Mouse (Mus musculus) kidney, embryonic 16.5 days (tissue): ENCODE data around the gene Olfr20. TPM values are rescaled to one million over a fixed set of nuclear protein-coding genes. Genes with fewer than 3 reads are reported as not detected.

ENCODE experiments used
- ATAC-seq: fragments of 200-750 bp; cut with Nextera tagmentation; 2 replicates; pipeline ENCODE4 v1.8.0; 2017; ENCODE audit warnings: moderate TSS enrichment; ENCODE audit not compliant: low FRiP score, low TSS enrichment
- H3K27ac ChIP-seq: fragments of 300-500 bp; sonication (generic); 2 replicates; pipeline ENCODE4 v1.5.1; 2014; ENCODE audit warnings: low read length
- H3K27me3 ChIP-seq: fragments of 300-500 bp; sonication (generic); 2 replicates; pipeline ENCODE4 v1.6.1; 2014; ENCODE audit warnings: low read length, control low read depth, mixed read lengths; ENCODE audit not compliant: insufficient read depth
- H3K36me3 ChIP-seq: fragments of 300-500 bp; sonication (generic); 2 replicates; pipeline ENCODE4 v1.6.1; 2014; ENCODE audit warnings: low read length, control low read depth, mixed read lengths; ENCODE audit not compliant: insufficient read depth
- H3K4me1 ChIP-seq: fragments of 300-500 bp; sonication (generic); 2 replicates; pipeline ENCODE4 v1.6.1; 2014; ENCODE audit warnings: low read length, control low read depth, mixed read lengths; ENCODE audit not compliant: insufficient read depth
- H3K4me2 ChIP-seq: fragments of 300-500 bp; sonication (generic); replicated peaks from 2 replicates; pipeline ENCODE4 v1.6.1; 2014; ENCODE audit warnings: low read depth, low read length
- H3K4me3 ChIP-seq: fragments of 300-500 bp; sonication (generic); 2 replicates; pipeline ENCODE4 v1.5.1; 2014; ENCODE audit warnings: mild to moderate bottlenecking, low read length
- H3K9ac ChIP-seq: fragments of 300-500 bp; sonication (generic); replicated peaks from 2 replicates; pipeline ENCODE4 v1.6.1; 2014; ENCODE audit warnings: low read length
- H3K9me3 ChIP-seq: fragments of 300-500 bp; sonication (generic); 2 replicates; pipeline ENCODE4 v1.6.1; 2016; ENCODE audit warnings: low read length, control low read depth
- WGBS: fragments of 180-500 bp; shearing (Covaris S2); extraction: QIAGEN DNeasy Blood & Tissue Kit; methylation state at CpG from one replicate; pipeline ENCODE4 v1.1.7; 2014; 5-methylcytosine and 5-hydroxymethylcytosine counted together
- polyA plus RNA-seq: library from polyadenylated mRNA; unstranded; fragments of >200 nt; fragmentation: Nextera tagmentation; extraction: Ambion mirVana; gene quantifications from 2 replicates; pipeline ENCODE4 v1.2.1, GENCODE M21; 2015

The Olfr20 gene
- polyA plus RNA-seq, 1 experiment from 2014 or later: not detected

- 80% methylated on average over 4 of the region's 4 CpGs for WGBS
- H3K4me3 ChIP-seq: no peak overlapping the region
- H3K4me1 ChIP-seq: no peaks in the 10 kb centered on the region
- H3K9me3 ChIP-seq: no peaks in the 10 kb centered on the region
- H3K27ac ChIP-seq: no peak overlapping the region
- no peak overlapping the region for H3K9ac ChIP-seq
- H3K36me3 ChIP-seq: no peaks in the 10 kb centered on the region
- H3K27me3 ChIP-seq: no peaks in the 10 kb centered on the region
- no peak overlapping the region for H3K4me2 ChIP-seq
- no peak for ATAC-seq
Measured at GRCm38 (mm10) chr11:73336919-73337318, 13.7 kb upstream of the Olfr20 start.

- whole genome bisulfite sequencing: 84% methylated on average over 2 of the region's 2 CpGs
- no peak within 1 kb of the TSS for H3K9ac ChIP-seq
- no peak within 1 kb of the TSS for H3K27ac ChIP-seq
- no peaks in the 10 kb centered on the region for H3K27me3 ChIP-seq
- H3K36me3 ChIP-seq: no peaks in the 10 kb centered on the region
- no peak for ATAC-seq
- H3K9me3 ChIP-seq: no peaks in the 10 kb centered on the region
- H3K4me3 ChIP-seq: no peak within 1 kb of the TSS
- no peak within 1 kb of the TSS for H3K4me2 ChIP-seq
- H3K4me1 ChIP-seq: no peaks in the 10 kb centered on the region
Measured at GRCm38 (mm10) chr11:73370946-73371345, 20.4 kb downstream of the Olfr20 start, which contains the start of gene Olfr376. TSS of gene Olfr376 (plus strand) at chr11:73371246.

GRCm38 (mm10) chr11:73395374-73395773, 44.8 kb downstream of the Olfr20 start:
- WGBS: 62% methylated on average over 4 of the region's 4 CpGs
- Histone ChIP-seq H3K9ac (no peak overlapping the region), H3K36me3 (no peaks in the 10 kb centered on the region)

GRCm38 (mm10) chr11:73399514-73399913, 48.9 kb downstream of the Olfr20 start, which contains the start of gene Olfr1:
TSS of gene Olfr1 (minus strand) at chr11:73399614.
- H3K4me3 ChIP-seq: no peak within 1 kb of the TSS
- H3K9me3 ChIP-seq: no peaks in the 10 kb centered on the region
- H3K4me1 ChIP-seq: no peaks in the 10 kb centered on the region
- H3K36me3 ChIP-seq: no peaks in the 10 kb centered on the region
- no peaks in the 10 kb centered on the region for H3K27me3 ChIP-seq
- no peak within 1 kb of the TSS for H3K4me2 ChIP-seq
- no peak within 1 kb of the TSS for H3K9ac ChIP-seq
- H3K27ac ChIP-seq: no peak within 1 kb of the TSS
- ATAC-seq: no peak

More at GRCm38 (mm10) chr11:73395374-73395773, 44.8 kb downstream of the Olfr20 start:
- no peaks in the 10 kb centered on the region for H3K9me3 ChIP-seq
- no peak overlapping the region for H3K4me2 ChIP-seq
- no peak overlapping the region for H3K27ac ChIP-seq
- H3K27me3 ChIP-seq: no peaks in the 10 kb centered on the region
- no peaks in the 10 kb centered on the region for H3K4me1 ChIP-seq
- ATAC-seq: no peak
- H3K4me3 ChIP-seq: no peak overlapping the region

Other genes starting within 250 kb of the Olfr20 start
- gene Haspin, start 212.5 kb upstream of the Olfr20 start, polyA plus RNA-seq: 16.9 and 18.5 TPM in 2 replicates
- 0.81 TPM in 2 replicates for gene P2rx5, start 190.4 kb upstream of the Olfr20 start, polyA plus RNA-seq
- 121 and 123 TPM in 2 replicates for gene Emc6, start 173.7 kb upstream of the Olfr20 start, polyA plus RNA-seq
- gene Tax1bp3, start 173.7 kb upstream of the Olfr20 start, polyA plus RNA-seq: 231 and 251 TPM in 2 replicates
- gene Ctns, start 151.7 kb upstream of the Olfr20 start, polyA plus RNA-seq: 21.5 and 22.4 TPM in 2 replicates
- gene Shpk, start 151.3 kb upstream of the Olfr20 start, polyA plus RNA-seq: 2.4 and 2.6 TPM in 2 replicates
- gene Trpv1, start 116.5 kb upstream of the Olfr20 start, polyA plus RNA-seq: 0.24 TPM in 1 of 2 replicates, not detected in the other
- gene Trpv3, start 83.4 kb upstream of the Olfr20 start, polyA plus RNA-seq: 0.12 and 0.21 TPM in 2 replicates
- gene Aspa, start 21.2 kb upstream of the Olfr20 start, polyA plus RNA-seq: 30.8 and 32.0 TPM in 2 replicates
- not detected in 2 replicates for gene Gm49340, start 21.0 kb upstream of the Olfr20 start, polyA plus RNA-seq
- 0.27 and 0.29 TPM in 2 replicates for gene Spata22, start 21.0 kb upstream of the Olfr20 start, polyA plus RNA-seq
- not detected in 2 replicates for gene Olfr376, start 20.5 kb downstream of the Olfr20 start, polyA plus RNA-seq
- not detected in 2 replicates for gene Olfr1, start 48.8 kb downstream of the Olfr20 start, polyA plus RNA-seq
- gene Olfr378, start 77.7 kb downstream of the Olfr20 start, polyA plus RNA-seq: not detected in 2 replicates
- gene Olfr380, start 106.7 kb downstream of the Olfr20 start, polyA plus RNA-seq: not detected in 2 replicates
- not detected in 2 replicates for gene Olfr381, start 140.8 kb downstream of the Olfr20 start, polyA plus RNA-seq
- not detected in 2 replicates for gene Olfr382, start 166.4 kb downstream of the Olfr20 start, polyA plus RNA-seq
- not detected in 2 replicates for gene Olfr385, start 242.2 kb downstream of the Olfr20 start, polyA plus RNA-seq
- gene Olfr384, start 247.8 kb downstream of the Olfr20 start, polyA plus RNA-seq: not detected in 2 replicates